Mouse (Mus musculus) naive thymus-derived CD4-positive, alpha-beta T cell, adult 2 months (primary cell): ENCODE results near the gene Caap1.

ENCODE experiments used
- DNase-seq: peaks from one replicate; pipeline ENCODE4 v3.0.0-alpha.2; 2011; ENCODE audit warnings: low read depth

The Caap1 gene

DNA sequence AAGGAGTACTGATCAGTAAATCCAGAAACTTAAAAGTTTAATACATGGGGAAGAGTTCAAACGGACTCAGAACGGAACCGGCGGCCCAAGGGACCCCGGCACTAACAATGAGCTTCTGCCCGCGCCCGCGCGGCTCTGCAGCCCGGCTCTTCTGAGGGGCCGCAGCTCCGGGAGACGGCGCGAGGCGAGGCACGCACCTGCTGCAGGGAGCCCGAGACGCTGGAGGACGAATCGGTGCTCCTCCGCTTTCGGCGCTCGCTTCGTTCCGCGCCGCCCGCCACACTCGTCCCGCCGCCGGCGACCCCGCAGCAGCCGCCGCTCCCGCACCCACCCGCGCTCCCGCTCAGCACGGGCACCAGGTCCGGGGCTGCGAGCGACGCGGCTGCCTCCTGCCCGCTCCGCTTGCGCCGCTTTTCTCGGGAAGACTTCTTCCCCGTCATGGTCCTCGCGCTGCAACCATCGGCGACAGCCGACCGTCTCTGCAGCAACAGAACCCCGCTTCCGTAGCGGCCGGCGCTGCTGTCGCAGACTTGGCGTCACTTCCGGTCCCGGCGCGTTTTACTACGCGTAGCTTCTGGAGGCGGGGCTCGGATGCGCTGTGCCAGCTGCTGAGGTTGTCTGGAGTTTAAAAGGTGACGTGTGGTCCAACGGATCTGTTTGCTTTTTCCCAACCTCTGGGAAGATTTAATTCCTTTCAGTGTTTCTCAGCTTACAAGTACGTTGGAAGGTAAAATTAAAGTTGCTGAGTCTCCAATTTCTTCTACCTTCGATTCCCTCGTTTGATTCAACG lies at the start of gene Caap1, which contains the start of gene Gm10306:
Gene Caap1, minus strand, starts transcription at position 532 of the 790 bp plus-strand sequence.
Gene Gm10306, plus strand, starts transcription at position 282 of the 790 bp plus-strand sequence.
- DNase-seq: peak; percentile 95

DNA sequence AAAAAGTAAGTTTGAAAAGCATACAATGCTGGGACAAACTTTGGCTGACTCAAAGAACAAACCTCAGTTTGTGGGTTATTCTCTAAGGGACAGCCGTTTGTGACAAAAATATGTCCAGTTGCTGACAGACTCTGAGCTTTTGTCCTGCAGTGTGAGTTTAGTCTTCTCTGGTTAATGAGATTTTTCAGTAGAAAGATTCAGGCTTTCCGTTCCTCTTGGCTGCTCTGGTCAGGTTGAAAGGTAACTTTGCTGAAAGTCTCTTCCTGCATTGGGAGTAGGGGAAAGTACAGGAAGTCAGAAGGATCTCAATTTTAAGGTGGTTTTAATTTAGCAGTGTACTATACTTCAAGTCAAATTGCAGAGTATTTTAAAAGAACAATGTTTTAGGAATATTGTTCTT lies 49.0 kb upstream of the Caap1 start:
- DNase-seq: no peak

DNA sequence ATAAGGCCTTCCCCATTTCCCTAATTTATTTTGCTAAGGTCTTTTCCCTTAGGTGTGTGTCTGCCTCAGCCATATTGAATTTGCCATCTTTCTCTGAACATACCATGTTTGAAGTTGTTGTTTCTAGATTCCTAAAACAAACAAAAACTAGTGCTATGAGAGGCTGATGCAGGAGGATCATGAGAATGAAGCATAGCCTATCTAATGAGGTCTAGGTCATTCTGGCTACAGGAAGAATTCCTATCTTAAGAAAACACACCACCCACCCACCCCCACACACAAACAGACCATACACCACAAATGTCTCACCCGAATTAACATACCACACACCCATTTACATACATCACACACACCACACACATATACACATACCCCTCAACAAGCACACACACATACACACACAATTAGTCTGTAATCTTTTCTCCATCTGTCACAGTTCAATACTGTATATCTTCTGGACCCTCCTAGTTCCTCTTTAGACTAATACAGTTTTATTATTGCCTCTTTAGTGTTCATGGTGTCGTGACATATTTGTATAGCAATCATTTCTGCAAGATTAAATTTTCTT lies 47.9 kb upstream of the Caap1 start:
- no peak for DNase-seq

DNA sequence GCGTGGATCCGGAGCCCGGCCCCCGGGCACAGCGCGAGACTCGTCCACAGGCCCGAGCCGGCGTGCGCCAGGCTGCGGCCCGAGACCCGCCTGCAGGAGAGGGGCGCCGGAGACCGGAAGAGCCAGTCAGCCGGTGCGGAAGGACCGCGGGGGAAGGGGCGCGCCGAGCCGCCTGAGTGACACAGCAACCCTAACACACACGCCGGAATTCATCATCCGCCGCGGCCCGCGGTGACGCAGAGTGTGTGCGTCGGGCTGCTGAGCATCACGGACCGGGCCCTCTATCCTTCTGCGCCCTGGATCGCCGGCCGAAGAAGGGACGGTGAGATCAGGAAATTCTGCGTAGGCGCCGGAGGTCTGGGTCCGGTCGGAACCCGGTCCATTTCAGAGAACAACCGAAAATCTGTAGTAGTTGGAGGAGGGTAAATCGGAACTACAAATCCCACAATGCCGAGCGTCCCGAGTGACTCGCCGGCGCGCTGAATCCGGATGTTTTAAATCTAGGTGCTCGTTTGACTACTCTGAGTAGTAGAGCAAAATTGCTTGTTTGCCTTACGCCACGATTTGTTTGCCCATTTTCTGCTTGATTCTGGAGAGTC lies 46.5 kb upstream of the Caap1 start, which contains the start of gene Plaa:
Gene Plaa, minus strand, starts transcription at position 214 of the 599 bp plus-strand sequence.
- peak; percentile 93 for DNase-seq

DNA sequence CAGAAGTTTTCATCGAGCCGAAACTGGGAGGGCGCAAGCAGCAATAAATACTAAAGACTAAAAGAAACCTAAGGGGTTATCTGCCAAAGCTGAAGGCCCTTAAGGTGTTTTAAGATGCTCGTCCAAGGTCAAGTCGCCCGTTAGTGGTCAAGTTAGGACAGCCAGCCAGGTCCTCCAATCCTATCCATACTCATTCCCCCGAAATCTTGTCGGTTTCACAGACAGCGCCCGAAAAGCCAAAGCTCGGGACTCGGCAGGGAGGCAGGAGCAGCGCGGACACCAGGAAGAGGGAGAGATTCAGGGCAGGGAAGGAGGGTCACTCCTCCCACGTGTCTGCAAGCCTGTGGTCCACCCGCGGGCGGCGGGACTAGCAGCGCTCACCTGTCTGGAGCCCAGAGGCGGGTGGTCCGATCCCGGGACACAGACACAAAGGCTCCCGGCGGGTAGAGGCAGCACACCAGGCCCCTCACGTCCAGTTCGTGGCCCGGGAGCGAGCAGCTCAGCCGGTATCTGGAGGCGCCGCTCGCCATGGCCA lies 46.0 kb upstream of the Caap1 start:
- DNase-seq: no peak

DNA sequence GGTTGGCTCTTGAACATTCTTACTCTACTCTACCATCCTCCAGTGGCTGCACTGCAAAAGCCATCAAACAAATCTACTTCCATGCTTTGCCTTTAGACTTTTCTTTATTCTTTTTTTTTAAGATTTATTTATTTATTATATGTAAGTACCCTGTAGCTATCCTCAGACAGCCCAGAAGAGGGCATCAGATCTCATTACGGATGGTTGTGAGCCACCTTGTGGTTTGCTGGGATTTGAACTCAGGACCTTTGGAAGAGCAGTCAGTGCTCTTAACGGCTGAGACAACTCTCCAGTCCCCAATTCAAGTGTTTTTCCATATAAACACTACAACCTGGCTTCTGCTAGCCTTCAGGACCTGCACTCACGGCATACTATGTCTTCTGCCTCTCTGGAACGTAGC lies 44.8 kb upstream of the Caap1 start:
- peak; percentile 24 for DNase-seq

DNA sequence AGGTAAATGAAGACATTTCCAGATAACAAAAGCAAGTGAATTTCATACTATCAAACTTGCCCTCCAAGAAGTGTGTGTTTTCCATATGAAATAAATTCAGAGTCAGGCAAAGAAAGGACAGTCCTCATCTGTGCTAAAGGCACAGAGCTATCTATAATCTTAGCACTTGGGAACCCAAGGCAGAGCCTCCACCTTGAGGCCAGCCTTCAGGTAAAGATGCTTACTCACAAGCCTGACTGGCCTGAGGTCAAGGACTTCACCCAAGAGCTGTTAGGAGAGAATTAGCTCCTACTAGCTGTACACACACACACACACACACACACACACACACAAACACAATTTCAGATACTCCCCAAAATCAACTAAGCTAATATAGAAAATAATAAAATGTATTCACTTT lies 36.1 kb upstream of the Caap1 start:
- DNase-seq: no peak

DNA sequence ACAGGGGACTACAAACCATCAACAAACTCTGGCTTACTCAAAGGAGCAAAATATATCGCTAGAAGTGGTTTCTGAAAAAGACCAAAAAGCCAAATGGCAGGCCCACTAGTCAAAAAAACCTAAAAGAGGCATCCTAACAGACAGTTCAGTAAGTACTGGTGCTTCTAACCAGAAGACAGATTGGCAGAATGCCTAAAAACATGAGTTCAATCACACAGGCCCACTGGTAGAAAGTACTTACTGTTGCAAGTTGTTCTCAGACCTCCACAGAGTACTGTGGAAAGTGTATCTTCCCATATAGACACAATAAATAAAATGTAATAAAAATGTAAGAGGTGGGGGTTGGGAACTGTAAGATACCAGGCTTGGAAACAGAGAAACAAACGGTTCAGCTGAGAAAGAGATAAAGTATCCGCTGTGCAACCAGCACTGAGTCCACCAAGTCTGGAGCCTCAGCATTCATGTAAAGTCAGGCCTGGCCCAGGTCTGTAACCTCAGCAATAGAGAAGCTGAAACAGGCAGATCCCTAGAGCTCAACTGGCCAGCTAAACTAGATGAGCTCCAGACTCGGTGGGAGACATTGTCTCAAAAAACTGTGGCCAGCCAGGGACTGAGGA lies 35.3 kb upstream of the Caap1 start:
- no peak for DNase-seq

DNA sequence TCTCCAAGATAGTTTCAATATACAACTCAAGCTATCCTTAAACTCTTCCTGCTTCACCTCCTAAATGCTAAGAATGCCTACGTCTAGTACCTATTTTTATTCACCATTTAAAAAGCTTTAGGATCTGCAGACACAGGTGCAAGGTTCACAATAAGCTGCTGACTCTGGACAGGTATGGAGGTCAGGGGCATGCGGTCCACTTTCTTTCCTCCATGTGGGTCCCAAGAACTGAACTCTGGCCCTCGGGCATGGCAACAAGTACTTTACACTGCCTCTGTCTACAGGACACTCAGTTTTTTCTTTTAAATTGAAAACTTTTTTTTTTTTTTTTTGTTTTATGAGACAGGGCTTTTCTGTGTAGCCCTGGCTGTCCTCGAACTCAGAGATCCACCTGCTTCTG lies 16.1 kb upstream of the Caap1 start:
- DNase-seq: no peak

DNA sequence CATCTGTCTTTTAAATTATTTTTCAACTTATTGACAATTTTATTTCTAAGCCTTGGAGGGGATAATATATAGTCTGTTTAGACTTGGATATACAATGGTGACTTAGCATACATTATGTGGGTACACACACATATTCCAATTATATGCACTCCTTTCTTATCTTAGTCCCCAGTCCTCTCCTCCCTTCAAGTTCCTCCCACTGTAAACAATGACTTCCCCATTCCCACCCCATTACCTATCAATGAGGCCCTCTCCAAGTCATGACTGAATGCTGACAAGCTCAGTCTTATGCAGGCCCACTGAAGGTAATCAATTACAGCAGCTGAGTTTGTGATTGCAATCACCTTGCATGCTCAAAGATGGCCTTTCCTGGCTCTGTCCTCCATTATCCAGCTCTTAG lies 7.7 kb upstream of the Caap1 start:
- no peak for DNase-seq

DNA sequence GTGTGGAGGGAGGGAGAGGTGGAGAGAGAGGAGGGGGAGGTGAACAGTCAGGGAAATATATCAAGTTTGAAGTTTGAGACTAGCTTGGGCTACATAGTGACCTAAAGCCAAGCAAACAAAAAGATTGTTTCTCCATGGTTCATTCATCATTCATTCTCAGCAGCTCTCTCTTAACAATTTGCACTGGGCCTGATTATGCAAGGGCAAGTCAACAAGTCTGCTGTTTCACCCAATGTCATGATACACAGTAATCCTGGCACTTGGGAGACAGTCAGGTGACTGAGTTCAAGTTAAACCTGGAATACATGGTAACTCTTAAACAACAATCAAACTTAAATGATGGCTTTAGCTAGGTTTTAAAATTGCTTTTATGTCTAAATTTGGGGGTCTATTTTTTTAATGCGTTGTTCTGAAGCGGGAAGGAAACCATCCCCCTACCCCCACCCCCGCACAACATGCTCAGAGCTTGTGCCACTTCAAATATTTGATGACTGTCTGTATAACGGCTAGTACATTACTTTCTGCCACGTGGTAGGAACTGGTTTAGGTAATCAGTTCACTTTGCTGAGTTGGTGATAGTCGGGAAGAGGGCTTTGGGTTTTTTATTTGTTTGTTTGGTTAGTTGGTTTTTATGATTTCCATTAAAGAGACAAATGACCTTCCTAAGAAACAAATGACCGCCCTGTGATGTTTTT lies 5.5 kb upstream of the Caap1 start:
- DNase-seq: no peak

DNA sequence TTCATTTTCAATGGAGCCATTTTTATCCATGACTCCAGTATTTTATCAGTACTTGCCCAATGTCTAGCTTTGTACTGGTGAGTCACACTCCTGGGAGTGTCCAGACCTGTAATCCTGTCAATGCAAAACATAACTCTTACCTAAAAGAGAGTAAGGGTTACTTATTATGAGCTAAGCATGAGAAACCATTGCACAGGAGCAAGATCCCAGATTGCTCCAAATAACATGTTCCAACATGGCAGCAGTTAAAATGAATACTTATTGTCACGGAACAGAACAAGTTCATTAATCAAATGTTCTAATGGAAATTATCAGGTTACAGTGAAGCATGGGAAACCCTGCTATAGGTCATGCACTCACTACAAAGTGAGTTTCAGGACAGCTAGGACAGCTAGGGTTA lies 3.7 kb upstream of the Caap1 start:
- DNase-seq: no peak

DNA sequence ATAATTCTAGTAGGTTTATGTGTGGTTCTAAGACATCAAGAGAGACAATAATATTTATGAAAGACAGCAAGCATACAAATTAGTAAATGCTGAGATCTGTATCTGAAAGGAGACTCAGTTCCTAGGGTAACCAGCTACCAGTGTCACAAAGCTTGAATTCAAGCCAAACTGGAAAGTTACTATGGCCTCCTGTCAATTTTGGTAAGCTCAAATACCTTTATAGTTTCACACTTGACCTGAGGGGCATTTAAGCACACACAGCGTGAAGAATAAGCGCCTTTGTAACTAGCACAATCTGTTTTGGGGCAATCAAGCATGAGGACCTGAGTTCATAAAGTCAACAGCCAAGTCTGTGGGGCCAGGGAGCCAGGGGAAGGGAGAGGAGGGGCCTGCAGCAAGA lies 2.7 kb upstream of the Caap1 start:
- no peak for DNase-seq

DNA sequence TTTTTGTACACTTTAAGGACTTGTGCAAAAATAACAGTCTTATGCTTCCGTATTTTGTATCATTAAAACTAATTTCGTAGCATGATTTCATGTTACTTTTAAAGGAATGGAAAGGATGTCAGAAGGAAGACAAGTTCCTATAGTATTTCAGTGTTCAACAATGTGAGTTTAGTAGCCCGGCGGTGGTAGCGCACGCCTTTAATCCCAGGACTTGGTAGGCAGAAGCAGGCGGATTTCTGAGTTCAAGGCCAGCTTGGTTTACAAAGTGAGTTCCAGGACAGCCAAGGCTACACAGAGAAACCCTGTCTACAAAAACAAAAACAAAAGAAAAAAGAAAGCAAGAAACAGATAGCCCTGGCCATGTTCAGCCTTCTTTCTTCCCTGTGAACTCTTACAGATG lies 549 bp upstream of the Caap1 start:
- no peak for DNase-seq

DNA sequence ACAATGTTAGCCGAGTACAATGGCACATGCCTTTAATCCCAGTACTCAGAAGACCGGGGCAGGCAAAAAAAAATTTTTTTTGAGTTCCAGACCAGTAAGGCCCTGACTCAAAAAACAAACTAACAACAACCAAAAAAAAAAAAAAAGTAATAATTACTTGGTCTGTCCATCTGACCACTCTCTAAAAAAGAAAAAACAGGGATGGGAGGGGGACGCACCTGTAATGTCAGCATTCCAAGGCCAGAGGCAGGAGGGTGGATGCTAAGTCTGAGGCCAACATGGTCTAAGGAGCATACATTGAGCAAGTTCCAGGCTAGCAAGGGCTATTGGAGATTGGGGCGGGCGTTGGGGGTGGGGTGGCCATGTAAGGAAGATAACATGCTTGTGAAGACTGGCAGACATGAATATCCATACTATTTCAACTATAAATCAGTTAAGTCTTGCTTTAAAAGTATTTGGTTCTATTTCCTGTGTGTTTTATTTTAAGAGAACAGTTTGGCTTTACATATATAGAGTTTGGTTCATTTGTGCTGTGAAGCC lies 1.6 kb downstream of the Caap1 start:
- DNase-seq: no peak

DNA sequence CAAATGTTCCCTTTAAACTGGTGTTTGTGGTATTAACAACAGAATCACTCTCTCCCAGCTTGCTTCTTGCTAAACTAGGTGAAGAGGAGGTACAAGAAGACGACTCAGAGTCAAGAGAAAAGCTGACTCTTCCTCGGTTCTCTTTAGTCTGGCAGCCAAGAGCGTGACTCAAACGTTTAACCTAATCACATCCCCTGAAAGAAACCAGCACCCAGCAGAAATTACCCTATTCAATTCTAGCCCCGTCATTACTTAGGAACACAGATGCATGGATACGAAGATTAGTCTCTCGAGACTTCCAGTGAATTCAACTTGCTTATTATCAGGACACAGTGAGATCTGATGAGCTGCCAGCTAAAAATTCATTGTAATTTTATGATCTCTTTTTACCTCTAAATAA lies 12.3 kb downstream of the Caap1 start:
- no peak for DNase-seq

DNA sequence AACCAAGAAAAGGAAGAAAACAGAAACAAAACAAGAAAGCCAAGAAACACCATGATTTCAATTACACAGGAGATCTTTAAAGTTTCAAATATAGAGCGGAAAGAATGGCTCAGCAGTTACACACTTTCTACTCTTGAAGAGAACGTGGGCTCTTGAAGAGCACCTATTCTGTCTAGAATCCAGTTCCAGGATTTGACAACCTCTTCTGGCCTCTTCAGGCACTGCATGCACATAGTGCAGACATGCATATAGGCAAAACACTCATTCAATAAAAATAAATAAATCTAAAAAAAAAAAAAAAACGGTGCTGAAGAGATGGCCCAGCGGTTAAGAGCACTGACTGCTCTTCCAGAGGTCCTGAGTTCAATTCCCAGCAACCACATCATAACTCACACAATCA lies 13.6 kb downstream of the Caap1 start:
- no peak for DNase-seq

DNA sequence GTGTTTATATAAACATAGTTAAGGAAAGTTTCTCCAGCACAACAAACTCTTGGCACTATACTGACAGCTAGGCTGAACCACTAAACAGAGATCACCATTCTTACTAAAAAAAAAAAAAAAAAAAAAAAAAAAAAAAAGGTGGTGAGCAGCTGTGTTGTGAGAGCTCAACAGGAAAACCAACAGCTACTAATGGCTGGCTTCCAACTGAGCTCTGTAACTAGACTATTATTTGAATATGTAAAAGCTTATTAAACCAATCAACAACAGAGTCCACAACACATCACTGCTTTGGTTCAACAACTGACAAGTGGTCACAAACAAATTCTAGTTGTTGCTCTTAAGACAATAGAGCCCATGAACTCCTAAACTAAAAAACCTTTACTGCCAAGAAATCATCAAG lies 23.4 kb downstream of the Caap1 start:
- DNase-seq: no peak

DNA sequence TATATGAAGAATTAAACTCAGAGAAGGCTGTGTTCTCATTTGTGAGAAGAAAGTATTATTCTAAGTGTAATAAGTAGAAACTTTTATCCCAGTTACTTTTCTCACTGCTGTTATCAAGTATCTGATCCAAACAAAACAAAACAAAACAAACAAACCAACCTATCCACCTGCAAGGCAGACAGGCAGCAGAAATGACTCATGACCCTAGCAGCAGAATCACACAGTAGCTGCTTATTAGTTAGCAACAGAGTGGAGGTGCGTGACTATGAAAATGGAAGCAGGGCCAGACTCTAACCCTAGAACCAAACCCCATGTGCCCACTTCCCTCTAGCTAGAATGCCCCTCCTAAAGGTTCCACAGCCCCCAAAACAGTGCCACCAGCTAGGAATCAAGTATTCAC lies 27.1 kb downstream of the Caap1 start:
- no peak for DNase-seq

DNA sequence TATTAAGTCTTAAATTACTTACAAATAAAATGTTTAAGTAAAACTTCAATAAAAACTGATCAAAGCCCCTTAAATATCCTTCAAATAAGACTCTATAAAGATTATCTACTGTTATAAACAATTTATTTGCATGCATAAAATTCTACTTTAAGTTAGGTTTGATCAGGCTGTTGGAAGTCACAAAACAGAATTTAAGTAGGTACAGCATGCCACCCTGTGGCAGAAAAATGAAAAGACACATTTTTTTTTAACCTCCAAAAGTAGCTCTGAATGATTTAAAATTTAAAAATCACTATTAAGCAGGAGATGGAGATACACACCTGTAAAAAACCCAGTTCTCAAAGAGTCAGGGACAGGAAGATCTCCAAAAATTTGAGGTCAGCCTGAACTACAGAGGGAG lies 33.3 kb downstream of the Caap1 start:
- peak; percentile 17 for DNase-seq

DNA sequence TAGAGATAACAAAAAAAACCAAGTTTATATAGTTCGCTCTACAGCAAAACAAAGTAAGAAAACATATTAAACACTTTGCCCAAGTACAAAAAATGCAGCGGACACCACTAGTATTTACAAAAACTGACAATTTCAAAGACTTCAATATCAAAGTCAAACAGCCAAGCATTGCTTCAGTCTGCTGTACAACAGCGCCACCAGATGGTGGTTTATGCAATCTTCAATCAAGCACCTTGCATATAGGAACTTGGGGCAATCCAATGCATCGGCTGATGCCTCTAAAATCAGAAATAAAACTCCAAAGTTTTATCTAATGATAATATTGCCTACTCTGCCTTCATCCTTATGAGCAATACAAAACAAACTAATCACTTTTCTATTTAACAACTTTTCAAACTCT lies 39.0 kb downstream of the Caap1 start:
- DNase-seq: peak; percentile 63

DNA sequence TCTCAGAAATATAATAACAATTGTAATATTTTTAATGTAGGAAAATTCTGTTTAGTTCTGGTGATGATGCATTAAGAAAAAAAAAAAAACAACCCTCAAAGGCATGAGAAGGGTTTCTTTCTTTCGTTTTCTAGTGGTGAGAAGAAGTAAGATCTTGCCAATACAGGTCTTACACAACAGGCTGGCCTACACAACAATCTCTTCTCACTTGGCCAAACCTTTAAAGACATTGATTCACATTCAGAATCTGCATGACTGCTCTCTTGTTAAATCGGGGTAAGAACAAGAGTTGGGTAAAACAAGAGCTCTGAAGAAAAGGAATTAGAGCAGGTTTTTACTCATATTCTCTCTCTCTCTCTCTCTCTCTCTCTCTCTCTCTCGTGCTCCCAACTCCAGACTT lies 41.2 kb downstream of the Caap1 start:
- DNase-seq: no peak
